Mouse (Mus musculus) embryonic facial prominence, embryonic 10.5 days (tissue): ENCODE data around the gene Pmepa1. TPM values are rescaled to one million over a fixed set of nuclear protein-coding genes. Genes with fewer than 3 reads are reported as not detected.

ENCODE experiments used
- DNase-seq: peaks from one replicate; pipeline ENCODE4 v3.0.0-alpha.2; 2017; ENCODE audit warnings: low spot score
- H3K27ac ChIP-seq: fragments of 300-500 bp; sonication (generic); replicated peaks from 2 replicates; pipeline ENCODE4 v1.5.1; 2016; ENCODE audit warnings: mild to moderate bottlenecking
- H3K27me3 ChIP-seq: fragments of 300-500 bp; sonication (generic); replicated peaks from 2 replicates; pipeline ENCODE4 v1.6.1; 2016; ENCODE audit warnings: low read depth, mild to moderate bottlenecking; ENCODE audit not compliant: poor library complexity, severe bottlenecking
- H3K36me3 ChIP-seq: fragments of 300-500 bp; sonication (generic); replicated peaks from 2 replicates; pipeline ENCODE4 v1.6.1; 2016; ENCODE audit warnings: mild to moderate bottlenecking, moderate library complexity
- H3K4me1 ChIP-seq: fragments of 300-500 bp; sonication (generic); 2 replicates; pipeline ENCODE4 v1.6.1; 2016
- H3K4me3 ChIP-seq: fragments of 300-500 bp; sonication (generic); 2 replicates; pipeline ENCODE4 v1.5.1; 2016; ENCODE audit warnings: mild to moderate bottlenecking, moderate library complexity
- H3K9me3 ChIP-seq: fragments of 300-500 bp; sonication (generic); 2 replicates; pipeline ENCODE4 v1.6.1; 2016; ENCODE audit warnings: mild to moderate bottlenecking
- WGBS: fragments of 180-500 bp; shearing (Covaris S2); methylation state at CpG from one replicate; pipeline ENCODE4 v1.1.7; 2016; 5-methylcytosine and 5-hydroxymethylcytosine counted together
- polyA plus RNA-seq: library from polyadenylated mRNA; unstranded; fragments of >200 nt; fragmentation: Nextera tagmentation; extraction: Ambion mirVana; gene quantifications from 2 replicates; pipeline ENCODE4 v1.2.1, GENCODE M21; 2016

Pmepa1 gene
- polyA plus RNA-seq, result 1.4 and 2.1 TPM in 2 replicates

GRCm38 (mm10) chr2:173276409-173276808 is at the start of gene Pmepa1:
Pmepa1 (minus strand) TSS chr2:173276533.
- H3K27ac ChIP-seq, result peak within 1 kb of the TSS; percentile 96
- peaks cover 60% of the 10 kb centered on the region for H3K4me1 ChIP-seq
- peak within 1 kb of the TSS; percentile 94 for H3K4me3 ChIP-seq
- WGBS, result 4% methylated on average over 61 of the region's 61 CpGs
- DNase-seq, result peak; percentile 95
- no peaks in the 10 kb centered on the region for H3K36me3 ChIP-seq
- H3K9me3 ChIP-seq, result no peaks in the 10 kb centered on the region
- peaks cover 79% of the 10 kb centered on the region for H3K27me3 ChIP-seq

GRCm38 (mm10) chr2:173321754-173322153 is 45.4 kb upstream of the Pmepa1 start:
- 84% methylated on average over 6 of the region's 6 CpGs for WGBS
- Histone ChIP-seq H3K27ac (no peak overlapping the region), H3K4me3 (no peak overlapping the region), H3K36me3 (no peaks in the 10 kb centered on the region), H3K9me3 (0 out of 2 replicates have a peak, but pooled peaks cover 2% of the 10 kb centered on the region), H3K4me1 (peaks cover 8% of the 10 kb centered on the region), H3K27me3 (0 out of 2 replicates have a peak, but pooled peaks cover 4% of the 10 kb centered on the region)
- no peak for DNase-seq

- Histone ChIP-seq H3K27ac (no peak overlapping the region; the same call in 1 of the 2 replicates), H3K4me3 (no peak overlapping the region), H3K4me1 (peaks cover 8% of the 10 kb centered on the region), H3K36me3 (no peaks in the 10 kb centered on the region), H3K9me3 (no peaks in the 10 kb centered on the region), H3K27me3 (no peaks in the 10 kb centered on the region)
- DNase-seq, result no peak
- whole genome bisulfite sequencing, result 72% methylated on average over 2 of the region's 2 CpGs
Measured at GRCm38 (mm10) chr2:173321194-173321593, 44.9 kb upstream of the Pmepa1 start.

- H3K27ac ChIP-seq, result no peak overlapping the region
- DNase-seq, result no peak
- no peaks in the 10 kb centered on the region for H3K4me1 ChIP-seq
- H3K4me3 ChIP-seq, result no peak overlapping the region
- H3K36me3 ChIP-seq, result no peaks in the 10 kb centered on the region
- H3K9me3 ChIP-seq, result no peaks in the 10 kb centered on the region
- no CpG with 5 or more reads among the region's 1 CpGs for WGBS
- peaks cover 4% of the 10 kb centered on the region; the same call in 1 of the 2 replicates for H3K27me3 ChIP-seq
Measured at GRCm38 (mm10) chr2:173314291-173314690, 38.0 kb upstream of the Pmepa1 start.

- H3K4me1 ChIP-seq, result peaks cover 25% of the 10 kb centered on the region
- 91% methylated on average over 10 of the region's 10 CpGs for WGBS
- peaks cover 47% of the 10 kb centered on the region for H3K27me3 ChIP-seq
- no peak overlapping the region; the same call in 1 of the 2 replicates for H3K27ac ChIP-seq
- H3K4me3 ChIP-seq, result no peak overlapping the region
- H3K36me3 ChIP-seq, result no peaks in the 10 kb centered on the region
- DNase-seq, result no peak
- H3K9me3 ChIP-seq, result no peaks in the 10 kb centered on the region
Measured at GRCm38 (mm10) chr2:173308486-173308885, 32.2 kb upstream of the Pmepa1 start.

- Histone ChIP-seq H3K4me1 (peaks cover 25% of the 10 kb centered on the region), H3K9me3 (no peaks in the 10 kb centered on the region), H3K36me3 (no peaks in the 10 kb centered on the region), H3K27ac (no peak overlapping the region; the same call in 1 of the 2 replicates), H3K27me3 (peaks cover 49% of the 10 kb centered on the region), H3K4me3 (peak overlapping the region; percentile 34; the same call in 1 of the 2 replicates)
- WGBS, result 16% methylated on average over 4 of the region's 4 CpGs
- no peak for DNase-seq
Measured at GRCm38 (mm10) chr2:173307984-173308383, 31.7 kb upstream of the Pmepa1 start.

GRCm38 (mm10) chr2:173307561-173307960 is 31.2 kb upstream of the Pmepa1 start:
- no peaks in the 10 kb centered on the region for H3K9me3 ChIP-seq
- H3K4me1 ChIP-seq, result peaks cover 25% of the 10 kb centered on the region
- no peaks in the 10 kb centered on the region for H3K36me3 ChIP-seq
- peaks cover 49% of the 10 kb centered on the region for H3K27me3 ChIP-seq
- H3K27ac ChIP-seq, result peak overlapping the region; percentile 37; the same call in 1 of the 2 replicates
- peak; percentile 70 for DNase-seq
- H3K4me3 ChIP-seq, result peak overlapping the region; percentile 34; the same call in 1 of the 2 replicates
- WGBS, result 5% methylated on average over 18 of the region's 18 CpGs

- H3K27ac ChIP-seq, result no peak overlapping the region
- no peaks in the 10 kb centered on the region for H3K9me3 ChIP-seq
- H3K4me3 ChIP-seq, result peak overlapping the region; percentile 34; the same call in 1 of the 2 replicates
- no peaks in the 10 kb centered on the region for H3K36me3 ChIP-seq
- DNase-seq, result no peak
- H3K4me1 ChIP-seq, result peaks cover 27% of the 10 kb centered on the region
- 57% methylated on average over 11 of the region's 11 CpGs for WGBS
- H3K27me3 ChIP-seq, result peaks cover 49% of the 10 kb centered on the region
Measured at GRCm38 (mm10) chr2:173306734-173307525, 30.6 kb upstream of the Pmepa1 start.

- Histone ChIP-seq H3K36me3 (no peaks in the 10 kb centered on the region), H3K4me1 (peaks cover 27% of the 10 kb centered on the region), H3K9me3 (no peaks in the 10 kb centered on the region), H3K27ac (no peak overlapping the region), H3K27me3 (peaks cover 49% of the 10 kb centered on the region), H3K4me3 (no peak overlapping the region)
- DNase-seq, result no peak
- 47% methylated on average over 12 of the region's 12 CpGs for WGBS
Measured at GRCm38 (mm10) chr2:173305011-173305410, 28.7 kb upstream of the Pmepa1 start.

GRCm38 (mm10) chr2:173300663-173301630 is 24.6 kb upstream of the Pmepa1 start:
- Histone ChIP-seq H3K4me3 (no peak overlapping the region), H3K27ac (no peak overlapping the region), H3K4me1 (peaks cover 6% of the 10 kb centered on the region), H3K36me3 (no peaks in the 10 kb centered on the region), H3K27me3 (peaks cover 22% of the 10 kb centered on the region), H3K9me3 (0 out of 2 replicates have a peak, but pooled peaks cover 3% of the 10 kb centered on the region)
- WGBS, result 74% methylated on average over 28 of the region's 28 CpGs
- DNase-seq, result peak; percentile 52

GRCm38 (mm10) chr2:173296408-173296807 is 20.1 kb upstream of the Pmepa1 start:
- Histone ChIP-seq H3K4me1 (no peaks in the 10 kb centered on the region), H3K4me3 (no peak overlapping the region), H3K27ac (no peak overlapping the region), H3K36me3 (no peaks in the 10 kb centered on the region), H3K27me3 (no peaks in the 10 kb centered on the region), H3K9me3 (0 out of 2 replicates have a peak, but pooled peaks cover 3% of the 10 kb centered on the region)
- WGBS, result 87% methylated on average over 9 of the region's 9 CpGs
- no peak for DNase-seq

GRCm38 (mm10) chr2:173293042-173293441 is 16.7 kb upstream of the Pmepa1 start:
- WGBS, result 78% methylated on average over 6 of the region's 6 CpGs
- no peak for DNase-seq
- Histone ChIP-seq H3K4me3 (no peak overlapping the region), H3K9me3 (no peaks in the 10 kb centered on the region), H3K36me3 (no peaks in the 10 kb centered on the region), H3K27ac (no peak overlapping the region), H3K4me1 (no peaks in the 10 kb centered on the region), H3K27me3 (no peaks in the 10 kb centered on the region)
